Mouse (Mus musculus): Measurements from ENCODE around the gene Bicdl2. TPM values are rescaled to one million over a fixed set of nuclear protein-coding genes. Genes with fewer than 3 reads are reported as not detected.

Gene Bicdl2
- polyA plus RNA-seq, 1 experiment, result 6.8 TPM

- no peak for DNase-seq
- 66% methylated on average over 2 of the region's 2 CpGs for WGBS
- Histone ChIP-seq H3K4me1 (ENCODE audit: control insufficient read depth, insufficient read depth, low read length) (no peaks in the 10 kb centered on the region), H3K4me3 (replicated peaks; ENCODE audit: extremely low read depth, low read depth, low read length) (no peak overlapping the region)
- TF ChIP-seq POLR2A (IDR thresholded peaks at IDR 0.05; ENCODE audit: borderline replicate concordance, extremely low read depth, low read depth, low read length) (no peak), CTCF (IDR thresholded peaks at IDR 0.05; ENCODE audit: insufficient read depth, low read length) (no peak)
Observed at GRCm38 (mm10) chr17:23653324-23653723, 7.0 kb upstream of the Bicdl2 start.

- 45% methylated on average over 6 of the region's 6 CpGs for WGBS
- Histone ChIP-seq H3K4me1 (ENCODE audit: control insufficient read depth, insufficient read depth, low read length) (no peaks in the 10 kb centered on the region), H3K4me3 (replicated peaks; ENCODE audit: extremely low read depth, low read depth, low read length) (no peak overlapping the region)
- TF ChIP-seq POLR2A (IDR thresholded peaks at IDR 0.05; ENCODE audit: borderline replicate concordance, extremely low read depth, low read depth, low read length) (no peak), CTCF (IDR thresholded peaks at IDR 0.05; ENCODE audit: insufficient read depth, low read length) (no peak)
- DNase-seq, result no peak
Observed at GRCm38 (mm10) chr17:23654001-23654400, 6.3 kb upstream of the Bicdl2 start.

- H3K4me3 ChIP-seq (replicated peaks; ENCODE audit: extremely low read depth, low read depth, low read length), result no peak overlapping the region
- no peak for DNase-seq
- 43% methylated on average over 2 of the region's 2 CpGs for WGBS
- no peaks in the 10 kb centered on the region for H3K4me1 ChIP-seq (ENCODE audit: control insufficient read depth, insufficient read depth, low read length)
- TF ChIP-seq POLR2A (IDR thresholded peaks at IDR 0.05; ENCODE audit: borderline replicate concordance, extremely low read depth, low read depth, low read length), result no peak
- TF ChIP-seq CTCF (IDR thresholded peaks at IDR 0.05; ENCODE audit: insufficient read depth, low read length), result no peak
Observed at GRCm38 (mm10) chr17:23654410-23654809, 5.9 kb upstream of the Bicdl2 start.

GRCm38 (mm10) chr17:23658450-23658849 lies 1.9 kb upstream of the Bicdl2 start:
- 87% methylated on average over 3 of the region's 3 CpGs for WGBS
- no peaks in the 10 kb centered on the region for H3K4me1 ChIP-seq (ENCODE audit: control insufficient read depth, insufficient read depth, low read length)
- DNase-seq, result no peak
- no peak overlapping the region for H3K4me3 ChIP-seq (replicated peaks; ENCODE audit: extremely low read depth, low read depth, low read length)
- TF ChIP-seq CTCF (IDR thresholded peaks at IDR 0.05; ENCODE audit: insufficient read depth, low read length), result no peak
- no peak for TF ChIP-seq POLR2A (IDR thresholded peaks at IDR 0.05; ENCODE audit: borderline replicate concordance, extremely low read depth, low read depth, low read length)

- TF ChIP-seq POLR2A (IDR thresholded peaks at IDR 0.05; ENCODE audit: borderline replicate concordance, extremely low read depth, low read depth, low read length) (no peak), CTCF (IDR thresholded peaks at IDR 0.05; ENCODE audit: insufficient read depth, low read length) (no peak)
- Histone ChIP-seq H3K4me3 (replicated peaks; ENCODE audit: extremely low read depth, low read depth, low read length) (peak overlapping the region; percentile 76), H3K4me1 (ENCODE audit: control insufficient read depth, insufficient read depth, low read length) (peaks cover 2% of the 10 kb centered on the region; the same call in 1 of the 2 replicates)
- WGBS, result 4% methylated on average over 14 of the region's 14 CpGs
- DNase-seq, result peak; percentile 36
Observed at GRCm38 (mm10) chr17:23660876-23661200, 532 bp downstream of the Bicdl2 start.

GRCm38 (mm10) chr17:23661526-23661925 lies 1.2 kb downstream of the Bicdl2 start:
- TF ChIP-seq POLR2A (IDR thresholded peaks at IDR 0.05; ENCODE audit: borderline replicate concordance, extremely low read depth, low read depth, low read length) (no peak), CTCF (IDR thresholded peaks at IDR 0.05; ENCODE audit: insufficient read depth, low read length) (peak; percentile 32; the same call in 1 of the 2 replicates)
- WGBS, result 3% methylated on average over 9 of the region's 9 CpGs

GRCm38 (mm10) chr17:23664556-23665021 lies 4.3 kb downstream of the Bicdl2 start:
- WGBS, result 20% methylated on average over 5 of the region's 5 CpGs
- H3K4me1 ChIP-seq (ENCODE audit: control insufficient read depth, insufficient read depth, low read length), result peaks cover 2% of the 10 kb centered on the region; the same call in 1 of the 2 replicates
- DNase-seq, result peak; percentile 19
- no peak overlapping the region for H3K4me3 ChIP-seq (replicated peaks; ENCODE audit: extremely low read depth, low read depth, low read length)
- TF ChIP-seq POLR2A (IDR thresholded peaks at IDR 0.05; ENCODE audit: borderline replicate concordance, extremely low read depth, low read depth, low read length) (no peak), CTCF (IDR thresholded peaks at IDR 0.05; ENCODE audit: insufficient read depth, low read length) (peak; percentile 51)

More at GRCm38 (mm10) chr17:23661526-23661925, 1.2 kb downstream of the Bicdl2 start:
- no peak for DNase-seq
- Histone ChIP-seq H3K4me1 (ENCODE audit: control insufficient read depth, insufficient read depth, low read length) (peaks cover 2% of the 10 kb centered on the region; the same call in 1 of the 2 replicates), H3K4me3 (replicated peaks; ENCODE audit: extremely low read depth, low read depth, low read length) (no peak overlapping the region)

GRCm38 (mm10) chr17:23665511-23665910 lies 5.2 kb downstream of the Bicdl2 start:
- DNase-seq, result no peak
- no peak for TF ChIP-seq POLR2A (IDR thresholded peaks at IDR 0.05; ENCODE audit: borderline replicate concordance, extremely low read depth, low read depth, low read length)
- TF ChIP-seq CTCF (IDR thresholded peaks at IDR 0.05; ENCODE audit: insufficient read depth, low read length), result no peak

GRCm38 (mm10) chr17:23670516-23671074 lies 10.3 kb downstream of the Bicdl2 start:
- TF ChIP-seq CTCF (IDR thresholded peaks at IDR 0.05; ENCODE audit: insufficient read depth, low read length), result no peak
- TF ChIP-seq POLR2A (IDR thresholded peaks at IDR 0.05; ENCODE audit: borderline replicate concordance, extremely low read depth, low read depth, low read length), result no peak
- H3K4me3 ChIP-seq (replicated peaks; ENCODE audit: extremely low read depth, low read depth, low read length), result no peak overlapping the region
- WGBS, result 87% methylated on average over 7 of the region's 7 CpGs
- peaks cover 2% of the 10 kb centered on the region for H3K4me1 ChIP-seq (ENCODE audit: control insufficient read depth, insufficient read depth, low read length)
- no peak for DNase-seq

More at GRCm38 (mm10) chr17:23665511-23665910, 5.2 kb downstream of the Bicdl2 start:
- Histone ChIP-seq H3K4me1 (ENCODE audit: control insufficient read depth, insufficient read depth, low read length) (peaks cover 2% of the 10 kb centered on the region; the same call in 1 of the 2 replicates), H3K4me3 (replicated peaks; ENCODE audit: extremely low read depth, low read depth, low read length) (no peak overlapping the region)
- 78% methylated on average over 14 of the region's 14 CpGs for WGBS

- WGBS, result 95% methylated on average over 3 of the region's 3 CpGs
- TF ChIP-seq POLR2A (IDR thresholded peaks at IDR 0.05; ENCODE audit: borderline replicate concordance, extremely low read depth, low read depth, low read length) (no peak), CTCF (IDR thresholded peaks at IDR 0.05; ENCODE audit: insufficient read depth, low read length) (no peak)
- H3K4me3 ChIP-seq (replicated peaks; ENCODE audit: extremely low read depth, low read depth, low read length), result no peak overlapping the region
- no peak for DNase-seq
- peaks cover 3% of the 10 kb centered on the region for H3K4me1 ChIP-seq (ENCODE audit: control insufficient read depth, insufficient read depth, low read length)
Observed at GRCm38 (mm10) chr17:23671519-23671918, 11.2 kb downstream of the Bicdl2 start.

Measured in lung, adult 2 months (tissue).